Mouse (Mus musculus) intestine, postnatal 0 days (tissue): ENCODE measurements around the gene Gnl3l. TPM values are rescaled to one million over a fixed set of nuclear protein-coding genes. Genes with fewer than 3 reads are reported as not detected.

Experiments used
- ATAC-seq: fragments of 200-750 bp; cut with Nextera tagmentation; 2 replicates; pipeline ENCODE4 v1.8.0; 2017; ENCODE audit warnings: mild to moderate bottlenecking, moderate TSS enrichment, moderate library complexity
- H3K27ac ChIP-seq: fragments of 300-500 bp; sonication (generic); 2 replicates; pipeline ENCODE4 v1.5.1; 2014; ENCODE audit warnings: mild to moderate bottlenecking, low read depth, low read length, moderate library complexity
- H3K27me3 ChIP-seq: fragments of 300-500 bp; sonication (generic); replicated peaks from 2 replicates; pipeline ENCODE4 v1.6.1; 2014; ENCODE audit warnings: low read length, mixed read lengths; ENCODE audit not compliant: control insufficient read depth, insufficient read depth
- H3K36me3 ChIP-seq: fragments of 300-500 bp; sonication (generic); 2 replicates; pipeline ENCODE4 v1.6.1; 2014; ENCODE audit warnings: mild to moderate bottlenecking, moderate library complexity; ENCODE audit not compliant: control insufficient read depth, insufficient read depth
- H3K4me1 ChIP-seq: fragments of 300-500 bp; sonication (generic); replicated peaks from 2 replicates; pipeline ENCODE4 v1.6.1; 2014; ENCODE audit warnings: antibody characterized with exemption, low read length, mixed read lengths; ENCODE audit not compliant: control insufficient read depth, insufficient read depth
- H3K4me2 ChIP-seq: fragments of 300-500 bp; sonication (generic); replicated peaks from 2 replicates; pipeline ENCODE4 v1.6.1; 2014; ENCODE audit warnings: low read depth, mild to moderate bottlenecking, moderate library complexity
- H3K4me3 ChIP-seq: fragments of 300-500 bp; sonication (generic); 2 replicates; pipeline ENCODE4 v1.5.1; 2014; ENCODE audit warnings: low read depth, low read length
- H3K9ac ChIP-seq: fragments of 300-500 bp; sonication (generic); 2 replicates; pipeline ENCODE4 v1.6.1; 2014; ENCODE audit warnings: mild to moderate bottlenecking, low read depth, low read length
- H3K9me3 ChIP-seq: fragments of 300-500 bp; sonication (generic); 2 replicates; pipeline ENCODE4 v1.6.1; 2016; ENCODE audit warnings: mixed run types; ENCODE audit not compliant: control insufficient read depth
- CTCF ChIP-seq: sonication (generic); IDR thresholded peaks from 2 replicates; pipeline ENCODE4 v1.5.1; 2016; ENCODE audit warnings: low read depth, mild to moderate bottlenecking, control low read depth, antibody characterized with exemption, moderate library complexity
- WGBS: fragments of 180-500 bp; shearing (Covaris S2); extraction: QIAGEN DNeasy Blood & Tissue Kit; methylation state at CpG from one replicate; pipeline ENCODE4 v1.1.7; 2014; 5-methylcytosine and 5-hydroxymethylcytosine counted together
- polyA plus RNA-seq: library from polyadenylated mRNA; unstranded; fragments of >200 nt; fragmentation: Nextera tagmentation; extraction: Ambion mirVana; gene quantifications from 2 replicates; pipeline ENCODE4 v1.2.1, GENCODE M21; 2015

Gnl3l gene
- polyA plus RNA-seq, 1 experiment from 2014 or later, result 13.3 TPM

- H3K9ac ChIP-seq, result no peak overlapping the region
- no peaks in the 10 kb centered on the region for H3K4me1 ChIP-seq
- no peak for TF ChIP-seq CTCF
- no peaks in the 10 kb centered on the region for H3K9me3 ChIP-seq
- no peaks in the 10 kb centered on the region for H3K36me3 ChIP-seq
- H3K27ac ChIP-seq, result no peak overlapping the region
- no peak overlapping the region for H3K4me3 ChIP-seq
- WGBS, result 61% methylated on average over 5 of the region's 5 CpGs
- no peak overlapping the region for H3K4me2 ChIP-seq
- H3K27me3 ChIP-seq, result no peaks in the 10 kb centered on the region
- no peak for ATAC-seq
Measured at GRCm38 (mm10) chrX:151041223-151041622, 24.1 kb upstream of the Gnl3l start.

- TF ChIP-seq CTCF, result no peak
- Histone ChIP-seq H3K4me3 (no peak overlapping the region), H3K36me3 (no peaks in the 10 kb centered on the region), H3K9ac (no peak overlapping the region), H3K9me3 (no peaks in the 10 kb centered on the region), H3K4me1 (no peaks in the 10 kb centered on the region), H3K4me2 (no peak overlapping the region), H3K27ac (no peak overlapping the region), H3K27me3 (no peaks in the 10 kb centered on the region)
- ATAC-seq, result no peak
- 63% methylated on average over 3 of the region's 3 CpGs for WGBS
Measured at GRCm38 (mm10) chrX:151031400-151031799, 14.3 kb upstream of the Gnl3l start.

GRCm38 (mm10) chrX:151018798-151019197, 1.7 kb upstream of the Gnl3l start:
- H3K4me3 ChIP-seq, result no peak overlapping the region
- no peak for ATAC-seq
- H3K27ac ChIP-seq, result no peak overlapping the region
- H3K4me1 ChIP-seq, result no peaks in the 10 kb centered on the region
- TF ChIP-seq CTCF, result no peak
- no peak overlapping the region for H3K4me2 ChIP-seq
- no peak overlapping the region for H3K9ac ChIP-seq
- no peaks in the 10 kb centered on the region for H3K27me3 ChIP-seq
- 64% methylated on average over 3 of the region's 3 CpGs for WGBS
- H3K36me3 ChIP-seq, result no peaks in the 10 kb centered on the region
- no peaks in the 10 kb centered on the region for H3K9me3 ChIP-seq

- Histone ChIP-seq H3K4me2 (peak overlapping the region; percentile 60), H3K4me3 (peak overlapping the region; percentile 44), H3K36me3 (no peaks in the 10 kb centered on the region), H3K9me3 (no peaks in the 10 kb centered on the region), H3K4me1 (no peaks in the 10 kb centered on the region), H3K9ac (no peak overlapping the region), H3K27ac (peak overlapping the region; percentile 64; the same call in 1 of the 2 replicates), H3K27me3 (no peaks in the 10 kb centered on the region)
- 8% methylated on average over 3 of the region's 3 CpGs for WGBS
- ATAC-seq, result no peak
- no peak for TF ChIP-seq CTCF
Measured at GRCm38 (mm10) chrX:151017897-151018296, 775 bp upstream of the Gnl3l start.

GRCm38 (mm10) chrX:150996775-150997174, 20.3 kb downstream of the Gnl3l start:
- H3K27me3 ChIP-seq, result no peaks in the 10 kb centered on the region
- no peak overlapping the region for H3K4me2 ChIP-seq
- no peak for ATAC-seq
- H3K4me1 ChIP-seq, result no peaks in the 10 kb centered on the region
- H3K27ac ChIP-seq, result no peak overlapping the region
- no peaks in the 10 kb centered on the region for H3K9me3 ChIP-seq
- no peak for TF ChIP-seq CTCF
- no peak overlapping the region for H3K4me3 ChIP-seq
- H3K36me3 ChIP-seq, result peaks cover 35% of the 10 kb centered on the region; the same call in 1 of the 2 replicates
- 89% methylated on average over 3 of the region's 3 CpGs for WGBS
- H3K9ac ChIP-seq, result no peak overlapping the region

GRCm38 (mm10) chrX:150981621-150982020, 35.5 kb downstream of the Gnl3l start:
- Histone ChIP-seq H3K9ac (no peak overlapping the region), H3K4me1 (no peaks in the 10 kb centered on the region), H3K27ac (no peak overlapping the region), H3K9me3 (no peaks in the 10 kb centered on the region), H3K27me3 (no peaks in the 10 kb centered on the region), H3K4me2 (no peak overlapping the region), H3K4me3 (no peak overlapping the region), H3K36me3 (no peaks in the 10 kb centered on the region)
- TF ChIP-seq CTCF, result no peak
- 47% methylated on average over 1 of the region's 1 CpGs for WGBS
- ATAC-seq, result no peak

GRCm38 (mm10) chrX:150975424-150975823, 41.7 kb downstream of the Gnl3l start:
- Histone ChIP-seq H3K4me2 (no peak overlapping the region), H3K9ac (no peak overlapping the region), H3K4me1 (no peaks in the 10 kb centered on the region), H3K27me3 (no peaks in the 10 kb centered on the region), H3K4me3 (no peak overlapping the region), H3K27ac (no peak overlapping the region), H3K9me3 (no peaks in the 10 kb centered on the region), H3K36me3 (no peaks in the 10 kb centered on the region)
- peak; percentile 82 for ATAC-seq
- TF ChIP-seq CTCF, result no peak
- WGBS, result 76% methylated on average over 5 of the region's 5 CpGs
